Mouse (Mus musculus) liver, embryonic 12.5 days (tissue): Measurements from ENCODE around the gene Naa38. TPM values are rescaled to one million over a fixed set of nuclear protein-coding genes. Genes with fewer than 3 reads are reported as not detected.

Experiments
- ATAC-seq: fragments of 200-750 bp; cut with Nextera tagmentation; 2 replicates; pipeline ENCODE4 v1.8.0; 2017; ENCODE audit warnings: moderate number of reproducible peaks, mild to moderate bottlenecking, moderate library complexity
- H3K27ac ChIP-seq: fragments of 300-500 bp; sonication (generic); 2 replicates; pipeline ENCODE4 v1.5.1; 2016; ENCODE audit warnings: mild to moderate bottlenecking
- H3K27me3 ChIP-seq: fragments of 300-500 bp; sonication (generic); replicated peaks from 2 replicates; pipeline ENCODE4 v1.6.1; 2016; ENCODE audit warnings: mild to moderate bottlenecking, moderate library complexity
- H3K36me3 ChIP-seq: fragments of 300-500 bp; sonication (generic); 2 replicates; pipeline ENCODE4 v1.6.1; 2016; ENCODE audit warnings: mild to moderate bottlenecking, moderate library complexity
- H3K4me1 ChIP-seq: fragments of 300-500 bp; sonication (generic); 2 replicates; pipeline ENCODE4 v1.6.1; 2016
- H3K4me2 ChIP-seq: fragments of 300-500 bp; sonication (generic); 2 replicates; pipeline ENCODE4 v1.6.1; 2016; ENCODE audit warnings: mild to moderate bottlenecking, moderate library complexity
- H3K4me3 ChIP-seq: fragments of 300-500 bp; sonication (generic); 2 replicates; pipeline ENCODE4 v1.5.1; 2016; ENCODE audit warnings: mild to moderate bottlenecking, moderate library complexity
- H3K9ac ChIP-seq: fragments of 300-500 bp; sonication (generic); 2 replicates; pipeline ENCODE4 v1.6.1; 2016; ENCODE audit warnings: mild to moderate bottlenecking, moderate library complexity
- H3K9me3 ChIP-seq: fragments of 300-500 bp; sonication (generic); replicated peaks from 2 replicates; pipeline ENCODE4 v1.6.1; 2016; ENCODE audit warnings: mild to moderate bottlenecking, moderate library complexity
- WGBS: fragments of 180-500 bp; shearing (Covaris S2); methylation state at CpG from one replicate; pipeline ENCODE4 v1.1.7; 2016; ENCODE audit not compliant: insufficient replicate concordance; 5-methylcytosine and 5-hydroxymethylcytosine counted together
- polyA plus RNA-seq: library from polyadenylated mRNA; unstranded; fragments of >200 nt; fragmentation: Nextera tagmentation; extraction: Ambion mirVana; gene quantifications from 2 replicates; pipeline ENCODE4 v1.2.1, GENCODE M21; 2016

Naa38 gene
- polyA plus RNA-seq, 1 experiment from 2014 or later, result 119 TPM

GRCm38 (mm10) chr11:69405397-69406200, 10.3 kb downstream of the Naa38 start:
- no peak for ATAC-seq
- WGBS, result 83% methylated on average over 24 of the region's 24 CpGs
- Histone ChIP-seq H3K4me2 (no peak overlapping the region), H3K27me3 (no peaks in the 10 kb centered on the region), H3K27ac (no peak overlapping the region), H3K4me3 (no peak overlapping the region), H3K9ac (no peak overlapping the region), H3K4me1 (peaks cover 36% of the 10 kb centered on the region), H3K9me3 (no peaks in the 10 kb centered on the region), H3K36me3 (peaks cover 74% of the 10 kb centered on the region)

- no peak for ATAC-seq
- H3K4me1 ChIP-seq, result peaks cover 35% of the 10 kb centered on the region
Observed at GRCm38 (mm10) chr11:69406282-69406681, 11.0 kb downstream of the Naa38 start.

GRCm38 (mm10) chr11:69406867-69407723, 11.8 kb downstream of the Naa38 start:
- Histone ChIP-seq H3K4me2 (0 out of 2 replicates have a peak overlapping the region, but pooled peaks have one; percentile 1), H3K27me3 (no peaks in the 10 kb centered on the region), H3K4me3 (no peak overlapping the region), H3K4me1 (peaks cover 37% of the 10 kb centered on the region), H3K9ac (no peak overlapping the region), H3K9me3 (no peaks in the 10 kb centered on the region), H3K36me3 (peaks cover 59% of the 10 kb centered on the region), H3K27ac (no peak overlapping the region)
- WGBS, result 83% methylated on average over 16 of the region's 16 CpGs
- ATAC-seq, result no peak

More at GRCm38 (mm10) chr11:69406282-69406681, 11.0 kb downstream of the Naa38 start:
- Histone ChIP-seq H3K27me3 (no peaks in the 10 kb centered on the region), H3K9ac (no peak overlapping the region), H3K4me3 (no peak overlapping the region), H3K4me2 (no peak overlapping the region), H3K9me3 (no peaks in the 10 kb centered on the region), H3K27ac (no peak overlapping the region), H3K36me3 (peaks cover 67% of the 10 kb centered on the region)
- 88% methylated on average over 19 of the region's 19 CpGs for WGBS

- H3K27ac ChIP-seq, result 0 out of 2 replicates have a peak overlapping the region, but pooled peaks have one; percentile 94
- H3K9ac ChIP-seq, result peak overlapping the region; percentile 64
- no peaks in the 10 kb centered on the region for H3K27me3 ChIP-seq
- H3K36me3 ChIP-seq, result peaks cover 55% of the 10 kb centered on the region
- WGBS, result 80% methylated on average over 4 of the region's 4 CpGs
- no peaks in the 10 kb centered on the region for H3K9me3 ChIP-seq
- peaks cover 43% of the 10 kb centered on the region for H3K4me1 ChIP-seq
- peak overlapping the region; percentile 72 for H3K4me3 ChIP-seq
- peak overlapping the region; percentile 100 for H3K4me2 ChIP-seq
- ATAC-seq, result no peak
Observed at GRCm38 (mm10) chr11:69407724-69408004, 12.4 kb downstream of the Naa38 start.

- Histone ChIP-seq H3K9ac (peak overlapping the region; percentile 82), H3K36me3 (peaks cover 44% of the 10 kb centered on the region), H3K4me1 (peaks cover 54% of the 10 kb centered on the region), H3K4me2 (peak overlapping the region; percentile 100), H3K4me3 (peak overlapping the region; percentile 72), H3K9me3 (no peaks in the 10 kb centered on the region), H3K27me3 (no peaks in the 10 kb centered on the region), H3K27ac (peak overlapping the region; percentile 94)
- under 1% methylated on average over 33 of the region's 33 CpGs for WGBS
- ATAC-seq, result peak; percentile 84
Observed at GRCm38 (mm10) chr11:69408541-69409377, 13.5 kb downstream of the Naa38 start.

GRCm38 (mm10) chr11:69409378-69410044, 14.2 kb downstream of the Naa38 start:
- Histone ChIP-seq H3K4me3 (peak overlapping the region; percentile 72), H3K9me3 (no peaks in the 10 kb centered on the region), H3K27ac (peak overlapping the region; percentile 94), H3K4me2 (peak overlapping the region; percentile 100), H3K36me3 (peaks cover 37% of the 10 kb centered on the region), H3K4me1 (peaks cover 61% of the 10 kb centered on the region), H3K9ac (peak overlapping the region; percentile 82), H3K27me3 (no peaks in the 10 kb centered on the region)
- WGBS, result under 1% methylated on average over 41 of the region's 46 CpGs
- ATAC-seq, result peak; percentile 38

- Histone ChIP-seq H3K9ac (peak overlapping the region; percentile 82), H3K36me3 (peaks cover 32% of the 10 kb centered on the region), H3K27ac (peak overlapping the region; percentile 94), H3K4me1 (peaks cover 66% of the 10 kb centered on the region), H3K4me2 (peak overlapping the region; percentile 100), H3K9me3 (no peaks in the 10 kb centered on the region), H3K27me3 (no peaks in the 10 kb centered on the region), H3K4me3 (peak overlapping the region; percentile 72)
- no peak for ATAC-seq
- under 1% methylated on average over 18 of the region's 18 CpGs for WGBS
Observed at GRCm38 (mm10) chr11:69410045-69410309, 14.7 kb downstream of the Naa38 start.

GRCm38 (mm10) chr11:69410310-69411072, 15.2 kb downstream of the Naa38 start:
- Histone ChIP-seq H3K9me3 (no peaks in the 10 kb centered on the region), H3K4me3 (peak overlapping the region; percentile 72), H3K36me3 (peaks cover 27% of the 10 kb centered on the region), H3K4me2 (peak overlapping the region; percentile 100), H3K27me3 (0 out of 2 replicates have a peak, but pooled peaks cover under 1% of the 10 kb centered on the region), H3K27ac (peak overlapping the region; percentile 94), H3K9ac (peak overlapping the region; percentile 82), H3K4me1 (peaks cover 71% of the 10 kb centered on the region)
- under 1% methylated on average over 41 of the region's 41 CpGs for WGBS
- peak; percentile 2; the same call in 1 of the 2 replicates for ATAC-seq

GRCm38 (mm10) chr11:69411073-69411535, 15.8 kb downstream of the Naa38 start:
- Histone ChIP-seq H3K27ac (peak overlapping the region; percentile 94), H3K36me3 (peaks cover 21% of the 10 kb centered on the region), H3K9me3 (no peaks in the 10 kb centered on the region), H3K27me3 (0 out of 2 replicates have a peak, but pooled peaks cover 6% of the 10 kb centered on the region), H3K9ac (peak overlapping the region; percentile 82), H3K4me3 (peak overlapping the region; percentile 72), H3K4me1 (peaks cover 77% of the 10 kb centered on the region), H3K4me2 (peak overlapping the region; percentile 100)
- WGBS, result under 1% methylated on average over 26 of the region's 26 CpGs
- ATAC-seq, result peak; percentile 38

GRCm38 (mm10) chr11:69411538-69412203, 16.4 kb downstream of the Naa38 start:
- H3K4me3 ChIP-seq, result peak overlapping the region; percentile 72
- H3K9ac ChIP-seq, result peak overlapping the region; percentile 82
- 1% methylated on average over 38 of the region's 39 CpGs for WGBS
- ATAC-seq, result peak; percentile 40
- no peaks in the 10 kb centered on the region for H3K9me3 ChIP-seq
- H3K27ac ChIP-seq, result peak overlapping the region; percentile 94
- peak overlapping the region; percentile 100 for H3K4me2 ChIP-seq
- peaks cover 83% of the 10 kb centered on the region for H3K4me1 ChIP-seq
- H3K27me3 ChIP-seq, result 0 out of 2 replicates have a peak, but pooled peaks cover 8% of the 10 kb centered on the region
- peaks cover 15% of the 10 kb centered on the region for H3K36me3 ChIP-seq
